Mouse (Mus musculus) bone marrow, adult 2 months (tissue): ENCODE data around the gene Plekhg2. TPM values are rescaled to one million over a fixed set of nuclear protein-coding genes. Genes with fewer than 3 reads are reported as not detected.

Source experiments
- H3K27ac ChIP-seq: fragments of 200-500 bp; 2 replicates; pipeline ENCODE4 v1.5.1; 2012; ENCODE audit warnings: low read depth, mild to moderate bottlenecking, control low read depth, inconsistent platforms, low read length; ENCODE audit not compliant: control insufficient read depth, poor library complexity, insufficient read depth
- H3K4me1 ChIP-seq: fragments of 200-500 bp; 2 replicates; pipeline ENCODE4 v1.6.1; 2011; ENCODE audit warnings: low read length; ENCODE audit not compliant: control insufficient read depth, insufficient read depth
- H3K4me3 ChIP-seq: fragments of 200-500 bp; replicated peaks from 2 replicates; pipeline ENCODE3; 2011; ENCODE audit warnings: mild to moderate bottlenecking, low read depth, low read length, control low read depth; ENCODE audit not compliant: control insufficient read depth
- CTCF ChIP-seq: fragments of 200-500 bp; IDR thresholded peaks from 2 replicates; pipeline ENCODE4 v1.5.1; 2011; ENCODE audit warnings: low read length, control low read depth; ENCODE audit not compliant: control insufficient read depth, insufficient read depth
- POLR2A ChIP-seq: fragments of 200-500 bp; IDR thresholded peaks from 2 replicates; pipeline ENCODE4 v1.6.1; 2011; ENCODE audit warnings: low read depth, mild to moderate bottlenecking, control low read depth, low read length, borderline replicate concordance; ENCODE audit not compliant: control insufficient read depth
- WGBS: fragments of 180-500 bp; shearing (Covaris S2); methylation state at CpG from one replicate; pipeline ENCODE4 v1.1.7; 2018; 5-methylcytosine and 5-hydroxymethylcytosine counted together
- polyA plus RNA-seq: library from polyadenylated mRNA; stranded (reverse); fragments of >200 nt; gene quantifications from 2 replicates; pipeline ENCODE4 v1.2.4, GENCODE M21; 2011; ENCODE audit warnings: low replicate concordance; ENCODE audit not compliant: missing spikeins, insufficient read depth, insufficient read length

Plekhg2 gene
- polyA plus RNA-seq, 1 experiment = 26.3 TPM

DNA sequence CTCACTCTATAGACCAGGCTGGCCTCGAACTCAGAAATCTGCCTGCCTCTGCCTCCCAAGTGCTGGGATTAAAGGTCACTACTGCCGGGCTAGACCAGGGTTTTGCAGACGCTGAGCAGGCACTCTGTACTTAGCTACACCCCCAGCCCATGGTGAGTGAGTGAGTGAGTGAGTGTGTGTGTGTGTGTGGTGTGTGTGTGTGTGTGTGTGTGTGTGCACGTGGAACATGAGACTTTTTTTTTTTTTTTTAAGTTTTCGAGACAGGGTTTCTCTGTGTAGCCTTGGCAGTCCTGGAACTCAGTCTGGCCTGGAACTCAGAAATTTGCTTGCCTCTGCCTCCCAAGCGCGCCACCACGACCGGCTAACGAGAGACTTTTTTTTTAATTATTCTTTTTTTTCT, 2.2 kb upstream of the Plekhg2 start:
- Histone ChIP-seq H3K4me1 (peaks cover 1% of the 10 kb centered on the region; the same call in 1 of the 2 replicates), H3K4me3 (no peak overlapping the region), H3K27ac (peak overlapping the region; percentile 96; the same call in 1 of the 2 replicates)
- WGBS = 48% methylated on average over 10 of the region's 10 CpGs
- no peak for TF ChIP-seq POLR2A
- no peak for TF ChIP-seq CTCF

GRCm38 (mm10) chr7:28373891-28374495, 1.6 kb upstream of the Plekhg2 start:
- TF ChIP-seq POLR2A (no peak), CTCF (no peak)
- H3K4me3 ChIP-seq = no peak overlapping the region
- peak overlapping the region; percentile 30; the same call in 1 of the 2 replicates for H3K27ac ChIP-seq
- peaks cover 1% of the 10 kb centered on the region; the same call in 1 of the 2 replicates for H3K4me1 ChIP-seq
- WGBS = 86% methylated on average over 7 of the region's 7 CpGs

- under 1% methylated on average over 9 of the region's 9 CpGs for WGBS
- Histone ChIP-seq H3K4me3 (peak overlapping the region; percentile 69), H3K4me1 (peaks cover 1% of the 10 kb centered on the region; the same call in 1 of the 2 replicates), H3K27ac (peak overlapping the region; percentile 77)
- TF ChIP-seq CTCF (no peak), POLR2A (no peak)
Measured at GRCm38 (mm10) chr7:28373131-28373581, 757 bp upstream of the Plekhg2 start.

DNA sequence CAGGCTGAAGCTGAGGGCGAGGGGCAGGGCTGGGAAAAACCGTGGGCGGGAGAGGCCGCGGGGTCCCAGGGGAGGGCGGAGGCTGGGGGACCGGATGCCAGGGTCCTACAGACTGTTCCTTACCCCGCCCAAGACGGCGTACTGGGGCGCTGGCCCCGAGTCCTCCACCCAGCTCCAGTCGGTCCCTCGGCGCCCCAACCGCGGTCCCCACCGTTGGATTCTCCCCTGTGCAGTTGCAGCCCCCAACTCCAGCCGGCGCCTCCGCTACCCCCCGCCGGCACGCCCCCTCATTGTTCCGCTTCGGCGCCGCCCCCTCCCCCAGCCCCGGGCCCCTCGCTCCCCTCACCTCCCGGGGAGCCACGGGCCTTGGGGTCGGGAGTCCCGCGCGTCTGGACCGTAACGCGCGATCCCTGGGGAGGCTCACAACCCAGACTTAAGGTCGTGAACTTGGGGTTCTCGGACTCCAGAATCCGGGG, 847 bp downstream of the Plekhg2 start:
- H3K4me1 ChIP-seq = peaks cover 1% of the 10 kb centered on the region; the same call in 1 of the 2 replicates
- H3K4me3 ChIP-seq = peak overlapping the region; percentile 70
- peak overlapping the region; percentile 77; the same call in 1 of the 2 replicates for H3K27ac ChIP-seq
- 2% methylated on average over 42 of the region's 43 CpGs for WGBS
- TF ChIP-seq POLR2A (no peak), CTCF (no peak)

- H3K27ac ChIP-seq = no peak overlapping the region
- peak overlapping the region; percentile 12 for H3K4me3 ChIP-seq
- TF ChIP-seq CTCF (no peak), POLR2A (no peak)
- WGBS = 21% methylated on average over 11 of the region's 11 CpGs
- H3K4me1 ChIP-seq = peaks cover 1% of the 10 kb centered on the region; the same call in 1 of the 2 replicates
Measured at GRCm38 (mm10) chr7:28370977-28371513, 1.4 kb downstream of the Plekhg2 start.

- WGBS = 89% methylated on average over 14 of the region's 14 CpGs
- H3K4me3 ChIP-seq = no peak overlapping the region
- peaks cover 1% of the 10 kb centered on the region; the same call in 1 of the 2 replicates for H3K4me1 ChIP-seq
- no peak overlapping the region for H3K27ac ChIP-seq
- TF ChIP-seq CTCF (no peak), POLR2A (no peak)
Measured at GRCm38 (mm10) chr7:28370051-28370450, 2.3 kb downstream of the Plekhg2 start.

DNA sequence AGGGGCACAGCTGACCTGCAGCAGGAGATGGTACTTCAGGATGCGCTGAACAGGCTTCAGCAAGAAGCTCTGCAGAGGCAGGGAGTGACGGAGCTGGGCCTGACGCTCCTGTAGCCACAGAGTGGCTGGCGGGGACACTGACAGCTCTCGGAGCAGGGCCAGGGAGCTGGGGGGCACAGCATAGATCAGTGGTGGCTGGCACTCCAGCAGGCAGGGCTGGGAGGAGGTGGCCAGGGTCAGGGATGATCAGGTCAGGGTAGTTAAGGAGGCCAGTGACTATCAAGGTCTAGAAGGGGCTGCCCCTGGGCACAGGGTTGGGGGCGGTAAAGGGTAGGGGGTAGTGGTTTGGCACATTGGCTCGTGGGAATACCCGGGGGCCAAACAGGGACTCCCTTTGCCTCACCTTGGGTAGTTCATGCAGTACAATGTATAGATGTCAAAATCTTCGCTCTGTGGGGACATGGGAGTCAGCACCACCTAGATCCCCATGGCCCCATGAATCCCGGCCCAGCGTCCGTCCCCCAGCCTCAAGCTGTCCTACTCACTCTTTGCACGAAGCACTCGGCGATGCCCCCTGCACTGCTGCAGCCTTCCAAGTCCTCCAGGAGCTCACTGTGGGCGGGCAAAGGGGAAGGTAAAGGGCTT, 4.0 kb downstream of the Plekhg2 start:
- Histone ChIP-seq H3K4me1 (peaks cover 1% of the 10 kb centered on the region; the same call in 1 of the 2 replicates), H3K4me3 (no peak overlapping the region), H3K27ac (no peak overlapping the region)
- no peak for TF ChIP-seq CTCF
- TF ChIP-seq POLR2A = no peak; the same call in 1 of the 2 replicates
- 86% methylated on average over 16 of the region's 16 CpGs for WGBS
